ENCODE assay signal across 16 mouse cellular contexts in the genomic region with DNA sequence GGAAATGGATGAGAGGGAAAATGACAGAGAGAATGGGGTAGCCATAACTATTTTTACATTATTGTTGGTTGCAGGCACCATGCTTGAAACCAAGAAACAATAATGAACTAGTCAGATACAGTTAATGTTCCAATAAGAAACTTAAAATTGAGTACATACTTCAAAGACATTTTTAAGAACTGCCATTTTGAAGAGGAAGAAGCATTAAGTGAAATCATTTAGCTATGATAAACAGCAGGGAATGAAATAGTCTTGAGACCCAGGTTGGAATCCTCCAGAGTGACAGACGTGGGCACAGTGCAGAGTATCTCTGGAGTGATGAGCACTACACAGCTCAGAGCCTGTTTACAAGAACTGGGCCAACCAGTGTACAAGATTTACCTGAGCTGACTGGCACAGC.
"Had no signal": no experiment of that assay in that cellular context is flagged by ENCODE, and none has a peak within 500 bp of the region (broad histone marks: within the 10 kb centered on the region; RNA-seq: fewer than 3 reads in every experiment).

Olfr17 (plus strand) TSS at position 301 of the 400 bp plus-strand sequence.

- DNase-seq: cerebellum, adult 9-10 months; cerebellum, adult 9-11 months; cerebellum, postnatal 10 days; cerebellum, postnatal 14 days; cerebellum, postnatal 25 days; cerebellum, postnatal 36 days; embryo, embryonic 11 days; forebrain, postnatal 0 days; gastrocnemius, adult 2 months; gastrocnemius, postnatal 10 days; gastrocnemius, postnatal 14 days; gastrocnemius, postnatal 25 days; gastrocnemius, postnatal 36 days; heart, adult 11 months; heart, adult 18-20 months; heart, adult 2 months had no signal
